Mouse (Mus musculus) naive thymus-derived CD4-positive, alpha-beta T cell, adult 2 months (primary cell): Measurements from ENCODE around the gene Fcamr.

ENCODE experiments used
- DNase-seq: peaks from one replicate; pipeline ENCODE4 v3.0.0-alpha.2; 2011; ENCODE audit warnings: low read depth

Gene Fcamr

GRCm38 (mm10) chr1:130800602-130801001 is at the start of gene Fcamr:
Gene Fcamr, plus strand, starts transcription at chr1:130800902.
- no peak for DNase-seq

DNA sequence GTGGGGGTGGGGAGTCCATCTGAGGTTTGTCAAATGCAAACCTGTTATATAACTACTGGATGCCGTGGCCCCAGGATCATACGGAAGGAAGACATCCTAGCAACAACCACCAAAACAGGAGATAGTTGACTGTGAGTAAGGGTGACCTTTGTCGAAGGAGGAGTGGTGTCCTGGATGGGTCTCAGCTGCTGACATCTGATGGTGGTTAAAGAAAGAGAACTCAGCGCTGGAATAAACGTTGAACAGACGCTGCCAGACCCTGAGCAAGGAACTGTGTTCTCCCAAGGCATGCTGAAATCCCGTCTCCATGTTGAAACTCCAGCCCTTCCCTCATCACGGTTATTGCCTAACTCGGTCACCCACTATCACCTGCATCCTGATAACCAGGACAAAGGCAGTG is 41.0 kb upstream of the Fcamr start:
- no peak for DNase-seq

GRCm38 (mm10) chr1:130761597-130761996 is 39.1 kb upstream of the Fcamr start:
- DNase-seq, result no peak

GRCm38 (mm10) chr1:130762045-130762760 is 38.5 kb upstream of the Fcamr start:
- no peak for DNase-seq

DNA sequence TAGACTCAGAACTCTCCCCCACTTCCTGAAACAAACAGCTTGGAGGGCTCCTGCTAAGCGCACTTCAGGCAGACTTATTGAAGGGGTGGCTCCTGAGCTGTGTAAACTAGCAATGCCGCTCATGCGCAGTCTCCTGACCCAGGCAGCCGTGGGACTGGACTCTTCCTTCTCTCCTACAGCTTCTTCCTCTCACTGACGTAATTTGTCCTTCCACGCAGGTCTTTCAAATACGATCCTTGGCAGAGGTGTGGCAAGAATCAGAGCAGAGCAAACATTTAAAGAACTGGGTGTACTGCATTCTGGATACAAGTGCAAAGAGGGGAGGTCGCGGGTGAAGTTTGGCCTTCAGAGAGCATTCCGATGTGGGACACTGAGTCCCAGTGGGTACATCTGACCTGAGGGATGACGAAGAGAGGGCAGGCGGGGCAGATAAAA is 36.7 kb upstream of the Fcamr start:
- no peak for DNase-seq

GRCm38 (mm10) chr1:130767066-130767465 is 33.6 kb upstream of the Fcamr start:
- no peak for DNase-seq

GRCm38 (mm10) chr1:130769925-130770324 is 30.8 kb upstream of the Fcamr start:
- no peak for DNase-seq

DNA sequence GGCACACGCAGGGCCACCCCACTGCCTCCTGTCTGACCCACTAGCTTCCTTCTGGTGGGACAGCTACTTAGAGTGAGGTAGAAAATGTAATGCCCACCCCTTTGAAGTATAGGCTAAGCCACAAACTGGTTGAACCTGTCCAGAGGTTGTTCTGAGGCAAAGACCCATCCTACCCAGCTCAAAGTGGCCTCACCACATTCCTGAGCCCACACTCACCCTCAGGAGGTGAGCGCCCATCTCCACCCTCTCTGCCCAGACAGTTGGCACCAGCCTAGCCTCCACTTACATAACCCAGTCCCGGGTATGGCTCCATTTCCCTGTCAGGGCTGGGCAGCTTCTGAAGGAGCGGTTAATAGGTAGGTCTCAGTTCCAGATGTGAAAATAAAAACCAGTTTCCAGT is 30.2 kb upstream of the Fcamr start:
- no peak for DNase-seq

GRCm38 (mm10) chr1:130770981-130771494 is 29.7 kb upstream of the Fcamr start:
- no peak for DNase-seq

GRCm38 (mm10) chr1:130775234-130775633 is 25.5 kb upstream of the Fcamr start:
- no peak for DNase-seq

DNA sequence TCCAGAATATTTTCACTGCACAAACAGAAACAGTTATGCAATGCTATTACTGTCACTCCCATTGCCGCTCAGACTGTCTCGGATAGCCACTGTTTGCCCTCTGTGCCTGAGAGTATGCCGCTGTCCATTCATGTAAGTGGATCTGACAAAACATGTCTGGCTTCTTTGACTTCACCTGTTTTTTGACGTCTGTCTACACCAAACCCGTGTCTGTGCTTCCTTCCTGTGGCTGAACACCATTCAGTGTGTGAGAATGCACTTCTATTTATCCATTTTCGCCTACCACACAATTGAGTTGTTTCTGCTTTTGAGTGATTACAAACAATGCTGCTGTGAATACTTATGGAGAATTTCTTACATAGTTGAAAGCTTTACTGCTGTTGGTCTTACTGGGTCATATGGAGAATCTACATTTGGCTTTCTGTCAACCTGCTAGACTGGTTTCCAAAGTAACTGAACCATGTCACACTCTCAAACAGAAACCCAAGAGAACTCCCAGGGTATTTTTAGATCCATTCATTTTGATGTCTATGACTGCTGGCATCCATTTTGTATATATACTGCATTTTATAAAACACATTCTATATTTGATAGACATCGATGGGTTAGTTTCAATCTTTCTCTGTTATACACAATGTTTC is 24.9 kb upstream of the Fcamr start:
- DNase-seq, result no peak

DNA sequence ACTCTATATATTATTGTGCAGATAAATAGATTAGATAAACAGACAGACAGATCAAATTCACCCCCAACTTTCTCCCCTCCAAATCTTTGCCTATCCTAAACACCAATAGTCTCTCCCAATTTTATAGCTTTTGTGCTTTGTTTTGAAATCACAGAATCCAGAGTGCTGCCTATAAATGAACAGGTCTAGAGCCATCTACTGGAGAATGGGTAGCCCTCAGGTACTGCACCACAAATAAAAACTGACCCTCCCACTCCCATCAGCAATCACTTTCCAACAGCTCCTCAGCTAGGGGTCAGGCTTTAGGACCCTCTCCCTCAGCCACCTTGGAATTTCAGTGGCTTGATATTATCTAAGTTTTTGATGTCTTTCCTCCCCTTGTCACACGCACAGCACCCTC is 24.1 kb upstream of the Fcamr start:
- DNase-seq, result peak; percentile 22

DNA sequence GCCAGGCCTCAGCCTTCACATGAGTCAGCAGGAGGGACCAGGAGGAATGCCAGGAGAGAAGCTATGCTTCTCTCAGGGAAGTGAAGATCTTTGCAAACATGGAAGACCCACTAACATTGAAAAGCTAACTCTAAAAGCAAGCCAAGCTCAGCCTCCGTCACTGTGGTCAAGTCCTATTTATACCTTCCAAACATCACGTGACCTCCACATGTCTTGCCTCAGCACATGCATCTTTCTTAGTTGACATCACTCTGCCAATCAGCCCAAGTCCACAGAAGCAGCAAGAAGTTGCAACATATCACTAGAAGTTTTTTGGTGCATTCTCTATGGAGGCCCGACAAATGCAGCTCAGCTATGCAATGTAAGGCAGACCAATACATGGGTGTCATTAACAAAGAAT is 20.8 kb upstream of the Fcamr start:
- no peak for DNase-seq

- peak; percentile 65 for DNase-seq
These were observed 16.6 kb upstream of the Fcamr start for GRCm38 (mm10) chr1:130784054-130784453.

DNA sequence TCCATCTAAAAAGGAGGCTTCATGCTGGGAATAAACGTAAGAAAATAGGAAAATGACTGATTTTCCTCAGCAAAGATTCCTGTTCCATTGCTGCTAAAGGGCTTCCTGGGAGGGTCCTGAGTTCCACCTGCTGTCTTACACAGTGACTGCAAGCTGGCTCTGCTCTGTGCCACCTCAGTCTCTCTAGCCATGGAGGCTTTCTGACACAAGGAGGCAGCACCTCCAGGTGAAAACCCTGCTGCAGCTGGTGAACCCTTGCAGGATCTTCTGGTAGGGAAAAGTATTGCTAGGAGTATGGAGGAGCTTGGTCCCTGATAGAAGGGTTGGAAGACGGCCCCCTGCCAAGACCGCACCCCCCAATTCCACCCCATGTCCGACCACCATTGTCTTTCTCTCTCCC is 13.7 kb upstream of the Fcamr start:
- no peak for DNase-seq

- DNase-seq, result no peak
These were observed 10.9 kb upstream of the Fcamr start for GRCm38 (mm10) chr1:130789512-130790451.

- DNase-seq, result no peak
These were observed 5.4 kb upstream of the Fcamr start for GRCm38 (mm10) chr1:130795331-130795730.

GRCm38 (mm10) chr1:130796967-130797684 is 3.6 kb upstream of the Fcamr start:
- DNase-seq, result peak; percentile 55

- peak; percentile 14 for DNase-seq
These were observed 2.7 kb upstream of the Fcamr start for GRCm38 (mm10) chr1:130798037-130798436.

- DNase-seq, result no peak
These were observed 2.2 kb upstream of the Fcamr start for GRCm38 (mm10) chr1:130798551-130798950.

GRCm38 (mm10) chr1:130799399-130799798 is 1.3 kb upstream of the Fcamr start:
- DNase-seq, result no peak

DNA sequence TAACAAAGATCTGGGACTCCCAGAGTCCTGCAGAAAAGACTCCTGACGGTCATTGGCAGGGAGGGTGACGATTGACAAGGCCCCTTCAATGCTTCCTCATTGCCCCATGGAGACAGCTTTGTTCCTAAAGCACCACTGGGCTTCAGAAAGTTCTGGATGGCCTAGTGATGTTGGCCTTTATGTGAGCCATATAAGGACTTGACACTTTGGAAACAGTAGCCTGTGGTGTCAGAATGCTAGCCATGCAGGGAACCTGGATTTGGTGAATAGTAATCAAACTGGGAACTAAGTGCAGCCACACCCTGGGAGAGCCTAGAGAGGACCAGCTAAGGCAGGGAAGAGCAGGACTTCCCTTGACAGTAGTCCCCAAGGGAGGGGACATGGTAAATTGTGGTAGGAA is 809 bp downstream of the Fcamr start:
- DNase-seq, result no peak
